Mouse (Mus musculus): ENCODE measurements at regions not wholly inside any gene's neighbourhood (a gene's known extent, or its start where the extent isn't known, plus 50 kb on each side); places are given as distances from the start of the nearest gene placed in this dataset.

GRCm38 (mm10) chr1:81754067-81754466 is 478.8 kb upstream of the Gm9747 start:
- 58% methylated on average over 2 of the region's 2 CpGs for WGBS
- H3K9ac ChIP-seq (replicated peaks; ENCODE audit: low read depth), result no peak overlapping the region
- H3K27ac ChIP-seq (ENCODE audit: low read length), result no peak overlapping the region
- H3K4me1 ChIP-seq (ENCODE audit: insufficient read depth, low read depth, low read length), result no peaks in the 10 kb centered on the region
- no peak overlapping the region for H3K4me3 ChIP-seq (ENCODE audit: low read depth, low read length)
- H3K27me3 ChIP-seq (replicated peaks; ENCODE audit: insufficient read depth, low read length), result no peaks in the 10 kb centered on the region
- DNase-seq (ENCODE audit: low spot score) (peak; percentile 46), ATAC-seq (peak; percentile 53; the same call in 1 of the 2 replicates)
- TF ChIP-seq EP300 (IDR thresholded peaks at IDR 0.05), result peak; percentile 87
- no peak for TF ChIP-seq CTCF (IDR thresholded peaks at IDR 0.05)
- no peaks in the 10 kb centered on the region for H3K36me3 ChIP-seq (ENCODE audit: insufficient read depth, low read length)
- no peaks in the 10 kb centered on the region for H3K9me3 ChIP-seq (ENCODE audit: low read length)
- no peak overlapping the region for H3K4me2 ChIP-seq (replicated peaks; ENCODE audit: low read depth, low read length)

GRCm38 (mm10) chr1:81755281-81755680 is 477.6 kb upstream of the Gm9747 start:
- ATAC-seq (peak; percentile 74), DNase-seq (ENCODE audit: low spot score) (no peak)
- Histone ChIP-seq H3K9me3 (ENCODE audit: low read length) (no peaks in the 10 kb centered on the region), H3K36me3 (ENCODE audit: insufficient read depth, low read length) (no peaks in the 10 kb centered on the region), H3K4me2 (replicated peaks; ENCODE audit: low read depth, low read length) (no peak overlapping the region), H3K27ac (ENCODE audit: low read length) (no peak overlapping the region), H3K27me3 (replicated peaks; ENCODE audit: insufficient read depth, low read length) (no peaks in the 10 kb centered on the region), H3K9ac (replicated peaks; ENCODE audit: low read depth) (no peak overlapping the region), H3K4me3 (ENCODE audit: low read depth, low read length) (no peak overlapping the region), H3K4me1 (ENCODE audit: insufficient read depth, low read depth, low read length) (no peaks in the 10 kb centered on the region)
- no peak for TF ChIP-seq CTCF (IDR thresholded peaks at IDR 0.05)
- peak; percentile 83 for TF ChIP-seq EP300 (IDR thresholded peaks at IDR 0.05)
- WGBS, result 37% methylated on average over 3 of the region's 3 CpGs

GRCm38 (mm10) chr1:81755694-81756093 is 477.2 kb upstream of the Gm9747 start:
- ATAC-seq (no peak), DNase-seq (ENCODE audit: low spot score) (no peak)
- Histone ChIP-seq H3K9me3 (ENCODE audit: low read length) (no peaks in the 10 kb centered on the region), H3K36me3 (ENCODE audit: insufficient read depth, low read length) (no peaks in the 10 kb centered on the region), H3K4me2 (replicated peaks; ENCODE audit: low read depth, low read length) (no peak overlapping the region), H3K4me1 (ENCODE audit: insufficient read depth, low read depth, low read length) (no peaks in the 10 kb centered on the region), H3K4me3 (ENCODE audit: low read depth, low read length) (no peak overlapping the region), H3K27ac (ENCODE audit: low read length) (no peak overlapping the region), H3K9ac (replicated peaks; ENCODE audit: low read depth) (no peak overlapping the region), H3K27me3 (replicated peaks; ENCODE audit: insufficient read depth, low read length) (no peaks in the 10 kb centered on the region)
- WGBS, result 53% methylated on average over 2 of the region's 2 CpGs
- TF ChIP-seq EP300 (IDR thresholded peaks at IDR 0.05) (no peak), CTCF (IDR thresholded peaks at IDR 0.05) (no peak)

- Histone ChIP-seq H3K4me1 (ENCODE audit: insufficient read depth, low read depth, low read length) (no peaks in the 10 kb centered on the region), H3K36me3 (ENCODE audit: insufficient read depth, low read length) (no peaks in the 10 kb centered on the region), H3K27me3 (replicated peaks; ENCODE audit: insufficient read depth, low read length) (no peaks in the 10 kb centered on the region), H3K9ac (replicated peaks; ENCODE audit: low read depth) (no peak overlapping the region), H3K4me3 (ENCODE audit: low read depth, low read length) (no peak overlapping the region), H3K27ac (ENCODE audit: low read length) (no peak overlapping the region), H3K4me2 (replicated peaks; ENCODE audit: low read depth, low read length) (no peak overlapping the region), H3K9me3 (ENCODE audit: low read length) (no peaks in the 10 kb centered on the region)
- ATAC-seq (no peak), DNase-seq (ENCODE audit: low spot score) (no peak)
- WGBS, result 76% methylated on average over 2 of the region's 2 CpGs
- TF ChIP-seq CTCF (IDR thresholded peaks at IDR 0.05), result no peak
- TF ChIP-seq EP300 (IDR thresholded peaks at IDR 0.05), result no peak
These were observed 473.0 kb upstream of the Gm9747 start for GRCm38 (mm10) chr1:81759919-81760318.

GRCm38 (mm10) chr1:81771704-81772103 is 461.2 kb upstream of the Gm9747 start:
- no peak overlapping the region for H3K9ac ChIP-seq (replicated peaks; ENCODE audit: low read depth)
- TF ChIP-seq CTCF (IDR thresholded peaks at IDR 0.05) (no peak), EP300 (IDR thresholded peaks at IDR 0.05) (no peak)
- no peaks in the 10 kb centered on the region for H3K27me3 ChIP-seq (replicated peaks; ENCODE audit: insufficient read depth, low read length)
- no peak overlapping the region for H3K27ac ChIP-seq (ENCODE audit: low read length)
- H3K4me2 ChIP-seq (replicated peaks; ENCODE audit: low read depth, low read length), result no peak overlapping the region
- H3K9me3 ChIP-seq (ENCODE audit: low read length), result no peaks in the 10 kb centered on the region
- H3K36me3 ChIP-seq (ENCODE audit: insufficient read depth, low read length), result no peaks in the 10 kb centered on the region
- H3K4me1 ChIP-seq (ENCODE audit: insufficient read depth, low read depth, low read length), result no peaks in the 10 kb centered on the region
- no peak for ATAC-seq
- WGBS, result 87% methylated on average over 3 of the region's 3 CpGs
- no peak overlapping the region for H3K4me3 ChIP-seq (ENCODE audit: low read depth, low read length)
- no peak for DNase-seq (ENCODE audit: low spot score)

- no peaks in the 10 kb centered on the region for H3K9me3 ChIP-seq (ENCODE audit: low read length)
- TF ChIP-seq EP300 (IDR thresholded peaks at IDR 0.05) (no peak), CTCF (IDR thresholded peaks at IDR 0.05) (no peak)
- DNase-seq (ENCODE audit: low spot score), result no peak
- ATAC-seq, result no peak
- no peaks in the 10 kb centered on the region for H3K36me3 ChIP-seq (ENCODE audit: insufficient read depth, low read length)
- H3K4me2 ChIP-seq (replicated peaks; ENCODE audit: low read depth, low read length), result no peak overlapping the region
- H3K4me1 ChIP-seq (ENCODE audit: insufficient read depth, low read depth, low read length), result no peaks in the 10 kb centered on the region
- no peak overlapping the region for H3K4me3 ChIP-seq (ENCODE audit: low read depth, low read length)
- no peak overlapping the region for H3K27ac ChIP-seq (ENCODE audit: low read length)
- no peak overlapping the region for H3K9ac ChIP-seq (replicated peaks; ENCODE audit: low read depth)
- no peaks in the 10 kb centered on the region for H3K27me3 ChIP-seq (replicated peaks; ENCODE audit: insufficient read depth, low read length)
These were observed 452.3 kb upstream of the Gm9747 start for GRCm38 (mm10) chr1:81780583-81780982.

GRCm38 (mm10) chr1:81784305-81784704 is 448.6 kb upstream of the Gm9747 start:
- WGBS, result 45% methylated on average over 1 of the region's 1 CpGs
- Histone ChIP-seq H3K4me1 (ENCODE audit: insufficient read depth, low read depth, low read length) (no peaks in the 10 kb centered on the region), H3K36me3 (ENCODE audit: insufficient read depth, low read length) (no peaks in the 10 kb centered on the region), H3K4me2 (replicated peaks; ENCODE audit: low read depth, low read length) (no peak overlapping the region), H3K9ac (replicated peaks; ENCODE audit: low read depth) (no peak overlapping the region), H3K27ac (ENCODE audit: low read length) (no peak overlapping the region), H3K9me3 (ENCODE audit: low read length) (no peaks in the 10 kb centered on the region), H3K27me3 (replicated peaks; ENCODE audit: insufficient read depth, low read length) (no peaks in the 10 kb centered on the region), H3K4me3 (ENCODE audit: low read depth, low read length) (no peak overlapping the region)
- TF ChIP-seq EP300 (IDR thresholded peaks at IDR 0.05) (no peak), CTCF (IDR thresholded peaks at IDR 0.05) (no peak)
- no peak for ATAC-seq
- DNase-seq (ENCODE audit: low spot score), result no peak

Data from lung, postnatal 0 days (tissue).